ENCODE assay signal across 31 mouse cellular contexts in genomic region chr10:8465216-8465615, GRCm38 (mm10).
"Had no signal": no experiment of that assay in that cellular context is flagged by ENCODE, and none has a peak within 500 bp of the region (broad histone marks: within the 10 kb centered on the region; RNA-seq: fewer than 3 reads in every experiment).

No protein-coding gene starts in this region.

- H3K27me3 ChIP-seq: heart, embryonic 12.5 days; heart, embryonic 13.5 days; heart, embryonic 15.5 days; hindbrain, embryonic 12.5 days; hindbrain, embryonic 13.5 days; hindbrain, embryonic 15.5 days; intestine, embryonic 15.5 days; kidney, embryonic 15.5 days had no signal

- H3K27ac ChIP-seq: heart, embryonic 10.5 days; heart, embryonic 13.5 days; heart, embryonic 15.5 days; hindbrain, embryonic 10.5 days; hindbrain, embryonic 12.5 days; hindbrain, embryonic 13.5 days; hindbrain, embryonic 14.5 days; hindbrain, embryonic 15.5 days; hindbrain, postnatal 0 days; intestine, embryonic 15.5 days; kidney, embryonic 15.5 days; kidney, postnatal 0 days had no signal

- H3K4me1 ChIP-seq: heart, embryonic 10.5 days; hindbrain, embryonic 10.5 days; hindbrain, embryonic 12.5 days; hindbrain, embryonic 13.5 days; intestine, embryonic 15.5 days; kidney, embryonic 15.5 days had no signal

- H3K9ac ChIP-seq: heart, embryonic 12.5 days; heart, embryonic 13.5 days; heart, embryonic 15.5 days; hindbrain, embryonic 12.5 days; hindbrain, embryonic 13.5 days; hindbrain, embryonic 14.5 days; hindbrain, embryonic 15.5 days; intestine, embryonic 15.5 days; kidney, embryonic 15.5 days had no signal

- ATAC-seq: hindbrain, embryonic 16.5 days; hindbrain, postnatal 0 days; inflammation-experienced regulatory T-cells, adult 6 months; intestine, embryonic 15.5 days; intestine, embryonic 16.5 days; intestine, postnatal 0 days had no signal

- H3K4me2 ChIP-seq: heart, embryonic 11.5 days; heart, embryonic 12.5 days; heart, embryonic 13.5 days; heart, embryonic 15.5 days; hindbrain, embryonic 12.5 days; hindbrain, embryonic 13.5 days; hindbrain, embryonic 14.5 days; hindbrain, embryonic 15.5 days; intestine, embryonic 15.5 days; kidney, embryonic 15.5 days had no signal

- H3K4me3 ChIP-seq: heart, embryonic 10.5 days; heart, embryonic 12.5 days; heart, embryonic 13.5 days; heart, embryonic 15.5 days; hindbrain, embryonic 10.5 days; hindbrain, embryonic 12.5 days; hindbrain, embryonic 13.5 days; hindbrain, embryonic 15.5 days; intestine, embryonic 15.5 days; kidney, embryonic 15.5 days; layer of hippocampus, adult 2 months had no signal

- H3K9me3 ChIP-seq: heart, embryonic 10.5 days; heart, embryonic 13.5 days; heart, embryonic 15.5 days; hindbrain, embryonic 10.5 days; hindbrain, embryonic 12.5 days; hindbrain, embryonic 13.5 days; hindbrain, embryonic 15.5 days; intestine, embryonic 15.5 days; kidney, embryonic 15.5 days had no signal

- DNase-seq: heart, postnatal 10 days; heart, postnatal 36 days; heart, postnatal 4 days; kidney, adult 11 months; kidney, adult 18-20 months; kidney, adult 8-10 months; kidney, adult 9 months; kidney, postnatal 10 days; kidney, postnatal 14 days; kidney, postnatal 25 days; kidney, postnatal 4 days; layer of hippocampus, postnatal 36 days had no signal

- H3K36me3 ChIP-seq: heart, embryonic 10.5 days; heart, embryonic 12.5 days; heart, embryonic 13.5 days; heart, embryonic 15.5 days; hindbrain, embryonic 10.5 days; hindbrain, embryonic 12.5 days; hindbrain, embryonic 13.5 days; hindbrain, embryonic 15.5 days; intestine, embryonic 15.5 days; kidney, embryonic 15.5 days had no signal
